Mouse (Mus musculus): Measurements from ENCODE around the gene Gm21882.
"Not testable (repeated sequence)": the region's sequence is repeated elsewhere in the genome, so short reads cannot be mapped to it uniquely, and the experiment has no call there.

Gm21882 gene

GRCm38 (mm10) chrY:40381423-40381822 is at the start of gene Gm21882:
Gm21882 (minus strand) TSS chrY:40381523.
- not testable (repeated sequence) for DNase-seq (ENCODE audit: inconsistent ontology term)
